Mouse (Mus musculus) C2C12 (cell line): ENCODE data around the gene Myo3b. TPM values are rescaled to one million over a fixed set of nuclear protein-coding genes. Genes with fewer than 3 reads are reported as not detected.

ENCODE experiments used
- H3K27me3 ChIP-seq: one replicate; pipeline ENCODE4 v1.6.1; 2011; ENCODE audit not compliant: control insufficient read depth, insufficient read depth, insufficient read length
- H3K36me3 ChIP-seq: one replicate; pipeline ENCODE4 v1.6.1; 2011; ENCODE audit not compliant: control insufficient read depth, insufficient read depth
- H3K4me3 ChIP-seq: one replicate; pipeline ENCODE4 v1.5.1; 2011; ENCODE audit warnings: mild to moderate bottlenecking, control low read depth; ENCODE audit not compliant: poor library complexity, insufficient read depth, severe bottlenecking
- H3K79me2 ChIP-seq: one replicate; pipeline ENCODE4 v1.6.1; 2011; ENCODE audit not compliant: control insufficient read depth, insufficient read depth
- H3K79me3 ChIP-seq: one replicate; pipeline ENCODE4 v1.6.1; 2011; ENCODE audit warnings: low read depth, control low read depth
- H3ac ChIP-seq: one replicate; pipeline ENCODE3; 2011; ENCODE audit warnings: low read depth; ENCODE audit not compliant: control insufficient read depth, insufficient read length
- CEBPB ChIP-seq: IDR thresholded peaks from one replicate; pipeline ENCODE4 v1.6.1; 2011; ENCODE audit warnings: low read depth, mild to moderate bottlenecking, control low read depth, moderate library complexity
- CTCF ChIP-seq: IDR thresholded peaks from one replicate; pipeline ENCODE4 v1.5.1; 2011; ENCODE audit not compliant: control insufficient read depth, insufficient read depth, insufficient read length
- FOSL1 ChIP-seq: IDR thresholded peaks from one replicate; pipeline ENCODE4 v1.8.0; 2011; ENCODE audit warnings: mild to moderate bottlenecking, low read length; ENCODE audit not compliant: poor library complexity, insufficient read depth, severe bottlenecking
- MAX ChIP-seq: IDR thresholded peaks from one replicate; pipeline ENCODE4 v1.6.1; 2011; ENCODE audit warnings: mild to moderate bottlenecking, control low read depth
- MYOD1 ChIP-seq: IDR thresholded peaks from one replicate; pipeline ENCODE4 v1.6.1; 2011; ENCODE audit warnings: low read depth; ENCODE audit not compliant: control insufficient read depth, insufficient read length
- MYOG ChIP-seq: IDR thresholded peaks from one replicate; pipeline ENCODE4 v1.6.1; 2011; ENCODE audit not compliant: control insufficient read depth, insufficient read length; ENCODE audit errors: extremely low read depth
- USF1 ChIP-seq: IDR thresholded peaks from one replicate; pipeline ENCODE4 v1.6.1; 2011; ENCODE audit warnings: low read depth, mild to moderate bottlenecking, control low read depth, moderate library complexity
- polyA plus RNA-seq: library from polyadenylated mRNA; unstranded; fragments of >200 nt; fragmentation: generic; extraction: Trizol; gene quantifications from one replicate; pipeline ENCODE4 v1.2.1, GENCODE M21; 2012; ENCODE audit warnings: missing spikeins

The Myo3b gene
- polyA plus RNA-seq, 1 experiment = 0.11 TPM

- H3K27me3 ChIP-seq = no peaks in the 10 kb centered on the region
- H3ac ChIP-seq = no peak overlapping the region
- H3K36me3 ChIP-seq = no peaks in the 10 kb centered on the region
- H3K79me3 ChIP-seq = no peaks in the 10 kb centered on the region
- no peak overlapping the region for H3K4me3 ChIP-seq
- TF ChIP-seq FOSL1 = no peak
- TF ChIP-seq USF1 = no peak
- TF ChIP-seq MAX = no peak
- no peak for TF ChIP-seq CEBPB
- TF ChIP-seq CTCF = no peak
- TF ChIP-seq MYOG = no peak
- no peak for TF ChIP-seq MYOD1
- no peaks in the 10 kb centered on the region for H3K79me2 ChIP-seq
Observed at GRCm38 (mm10) chr2:70176823-70177708, 138.1 kb downstream of the Myo3b start.

GRCm38 (mm10) chr2:70177709-70178030 is 138.7 kb downstream of the Myo3b start:
- TF ChIP-seq CEBPB (no peak), FOSL1 (no peak), MYOD1 (no peak), MAX (no peak), USF1 (no peak), MYOG (no peak), CTCF (no peak)
- Histone ChIP-seq H3K79me3 (no peaks in the 10 kb centered on the region), H3K27me3 (no peaks in the 10 kb centered on the region), H3K79me2 (no peaks in the 10 kb centered on the region), H3K4me3 (no peak overlapping the region), H3ac (no peak overlapping the region), H3K36me3 (no peaks in the 10 kb centered on the region)

DNA sequence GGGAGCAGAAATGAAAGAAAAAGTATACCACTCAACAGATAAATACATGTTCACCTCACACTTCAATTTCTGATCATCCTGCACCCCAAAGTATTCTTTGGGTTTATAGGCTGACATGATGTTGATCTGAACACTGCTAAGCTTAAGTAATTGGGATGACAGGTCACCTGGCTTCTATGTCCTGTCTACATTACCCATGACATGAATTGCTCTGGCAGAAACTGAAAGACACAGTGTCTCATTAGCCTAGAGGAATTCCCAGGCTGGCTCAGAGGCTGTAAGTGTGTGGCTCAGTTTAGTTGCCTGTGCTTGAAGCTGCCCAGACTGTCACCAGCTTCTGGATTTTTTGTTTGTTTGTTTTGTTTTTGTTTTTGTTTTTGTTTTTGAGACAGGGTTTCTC is 139.3 kb downstream of the Myo3b start:
- Histone ChIP-seq H3K27me3 (no peaks in the 10 kb centered on the region), H3K79me3 (no peaks in the 10 kb centered on the region), H3ac (no peak overlapping the region), H3K36me3 (no peaks in the 10 kb centered on the region), H3K4me3 (no peak overlapping the region), H3K79me2 (no peaks in the 10 kb centered on the region)
- TF ChIP-seq MAX (no peak), MYOD1 (no peak), CTCF (no peak), CEBPB (no peak), MYOG (no peak), USF1 (no peak), FOSL1 (no peak)

GRCm38 (mm10) chr2:70182150-70182670 is 143.3 kb downstream of the Myo3b start:
- TF ChIP-seq MYOD1 (peak; percentile 37), FOSL1 (peak; percentile 88), MYOG (no peak), CEBPB (peak; percentile 61), CTCF (no peak), MAX (peak; percentile 49), USF1 (no peak)
- H3K4me3 ChIP-seq = no peak overlapping the region
- no peaks in the 10 kb centered on the region for H3K27me3 ChIP-seq
- no peaks in the 10 kb centered on the region for H3K36me3 ChIP-seq
- H3ac ChIP-seq = no peak overlapping the region
- no peaks in the 10 kb centered on the region for H3K79me2 ChIP-seq
- no peaks in the 10 kb centered on the region for H3K79me3 ChIP-seq

GRCm38 (mm10) chr2:70187040-70187439 is 148.1 kb downstream of the Myo3b start:
- Histone ChIP-seq H3K79me2 (no peaks in the 10 kb centered on the region), H3K27me3 (no peaks in the 10 kb centered on the region), H3ac (no peak overlapping the region), H3K4me3 (no peak overlapping the region), H3K79me3 (no peaks in the 10 kb centered on the region), H3K36me3 (no peaks in the 10 kb centered on the region)
- TF ChIP-seq MYOD1 = no peak
- TF ChIP-seq USF1 = no peak
- TF ChIP-seq MYOG = no peak
- no peak for TF ChIP-seq MAX
- TF ChIP-seq FOSL1 = no peak
- TF ChIP-seq CTCF = no peak
- TF ChIP-seq CEBPB = no peak
